Mouse (Mus musculus) neural tube, embryonic 12.5 days (tissue): ENCODE measurements around the gene Icam4. TPM values are rescaled to one million over a fixed set of nuclear protein-coding genes. Genes with fewer than 3 reads are reported as not detected.

Experiments
- ATAC-seq: fragments of 200-750 bp; cut with Nextera tagmentation; 2 replicates; pipeline ENCODE4 v1.8.0; 2017; ENCODE audit warnings: low read depth, mild to moderate bottlenecking, moderate TSS enrichment, moderate library complexity; ENCODE audit not compliant: low FRiP score
- H3K27ac ChIP-seq: fragments of 300-500 bp; sonication (generic); 2 replicates; pipeline ENCODE4 v1.5.1; 2016
- H3K27me3 ChIP-seq: fragments of 300-500 bp; sonication (generic); replicated peaks from 2 replicates; pipeline ENCODE4 v1.6.1; 2016; ENCODE audit warnings: mild to moderate bottlenecking
- H3K36me3 ChIP-seq: fragments of 300-500 bp; sonication (generic); 2 replicates; pipeline ENCODE4 v1.6.1; 2016; ENCODE audit warnings: mild to moderate bottlenecking
- H3K4me1 ChIP-seq: fragments of 300-500 bp; sonication (generic); 2 replicates; pipeline ENCODE4 v1.6.1; 2016
- H3K4me2 ChIP-seq: fragments of 300-500 bp; sonication (generic); replicated peaks from 2 replicates; pipeline ENCODE4 v1.6.1; 2016; ENCODE audit warnings: mild to moderate bottlenecking
- H3K4me3 ChIP-seq: fragments of 300-500 bp; sonication (generic); 2 replicates; pipeline ENCODE4 v1.5.1; 2016
- H3K9ac ChIP-seq: fragments of 300-500 bp; sonication (generic); 2 replicates; pipeline ENCODE4 v1.6.1; 2016; ENCODE audit warnings: mild to moderate bottlenecking
- H3K9me3 ChIP-seq: fragments of 300-500 bp; sonication (generic); 2 replicates; pipeline ENCODE4 v1.6.1; 2016; ENCODE audit warnings: mild to moderate bottlenecking
- WGBS: fragments of 180-500 bp; shearing (Covaris S2); methylation state at CpG from one replicate; pipeline ENCODE4 v1.1.7; 2016; 5-methylcytosine and 5-hydroxymethylcytosine counted together
- polyA plus RNA-seq: library from polyadenylated mRNA; unstranded; fragments of >200 nt; fragmentation: Nextera tagmentation; extraction: Ambion mirVana; gene quantifications from 2 replicates; pipeline ENCODE4 v1.2.1, GENCODE M21; 2016

Icam4 gene
- polyA plus RNA-seq, 1 experiment from 2014 or later = 1.6 TPM

GRCm38 (mm10) chr9:21014691-21015570 lies 14.2 kb upstream of the Icam4 start:
- H3K9ac ChIP-seq = no peak overlapping the region
- peak overlapping the region; percentile 45 for H3K4me2 ChIP-seq
- peaks cover 62% of the 10 kb centered on the region for H3K27me3 ChIP-seq
- H3K9me3 ChIP-seq = no peaks in the 10 kb centered on the region
- WGBS = 2% methylated on average over 26 of the region's 29 CpGs
- no peaks in the 10 kb centered on the region for H3K36me3 ChIP-seq
- no peak for ATAC-seq
- H3K27ac ChIP-seq = no peak overlapping the region
- no peak overlapping the region; the same call in 1 of the 2 replicates for H3K4me3 ChIP-seq
- H3K4me1 ChIP-seq = peaks cover 14% of the 10 kb centered on the region; the same call in 1 of the 2 replicates

GRCm38 (mm10) chr9:21015571-21016130 lies 13.5 kb upstream of the Icam4 start, which contains the start of gene Icam1:
Icam1 (plus strand) TSS chr9:21015985.
- Histone ChIP-seq H3K27ac (no peak within 1 kb of the TSS), H3K27me3 (peaks cover 62% of the 10 kb centered on the region), H3K9ac (no peak within 1 kb of the TSS), H3K4me1 (peaks cover 14% of the 10 kb centered on the region; the same call in 1 of the 2 replicates), H3K36me3 (no peaks in the 10 kb centered on the region), H3K4me3 (peak within 1 kb of the TSS; percentile 9), H3K9me3 (no peaks in the 10 kb centered on the region), H3K4me2 (peak within 1 kb of the TSS; percentile 45)
- ATAC-seq = no peak
- WGBS = 0% methylated on average over 30 of the region's 30 CpGs

- peaks cover 14% of the 10 kb centered on the region; the same call in 1 of the 2 replicates for H3K4me1 ChIP-seq
- 5% methylated on average over 17 of the region's 17 CpGs for WGBS
- no peak overlapping the region for H3K9ac ChIP-seq
- peaks cover 62% of the 10 kb centered on the region for H3K27me3 ChIP-seq
- H3K36me3 ChIP-seq = no peaks in the 10 kb centered on the region
- H3K4me3 ChIP-seq = 0 out of 2 replicates have a peak overlapping the region, but pooled peaks have one; percentile 9
- ATAC-seq = no peak
- H3K9me3 ChIP-seq = no peaks in the 10 kb centered on the region
- peak overlapping the region; percentile 45 for H3K4me2 ChIP-seq
- H3K27ac ChIP-seq = no peak overlapping the region
Measured at GRCm38 (mm10) chr9:21016331-21017176, 12.6 kb upstream of the Icam4 start.

- H3K9ac ChIP-seq = no peak overlapping the region
- H3K4me3 ChIP-seq = no peak overlapping the region
- H3K27me3 ChIP-seq = peaks cover 60% of the 10 kb centered on the region
- no peak for ATAC-seq
- WGBS = 38% methylated on average over 4 of the region's 4 CpGs
- no peaks in the 10 kb centered on the region for H3K9me3 ChIP-seq
- H3K27ac ChIP-seq = no peak overlapping the region
- peaks cover 14% of the 10 kb centered on the region; the same call in 1 of the 2 replicates for H3K4me1 ChIP-seq
- H3K4me2 ChIP-seq = no peak overlapping the region
- no peaks in the 10 kb centered on the region for H3K36me3 ChIP-seq
Measured at GRCm38 (mm10) chr9:21017177-21017575, 12.0 kb upstream of the Icam4 start.

GRCm38 (mm10) chr9:21018600-21018999 lies 10.6 kb upstream of the Icam4 start:
- no peak overlapping the region for H3K4me2 ChIP-seq
- H3K4me3 ChIP-seq = no peak overlapping the region
- ATAC-seq = no peak
- peaks cover 52% of the 10 kb centered on the region for H3K27me3 ChIP-seq
- peaks cover 14% of the 10 kb centered on the region; the same call in 1 of the 2 replicates for H3K4me1 ChIP-seq
- no peak overlapping the region for H3K9ac ChIP-seq
- no peak overlapping the region for H3K27ac ChIP-seq
- no peaks in the 10 kb centered on the region for H3K9me3 ChIP-seq
- H3K36me3 ChIP-seq = no peaks in the 10 kb centered on the region
- 76% methylated on average over 2 of the region's 2 CpGs for WGBS

GRCm38 (mm10) chr9:21021363-21021762 lies 7.8 kb upstream of the Icam4 start:
- 76% methylated on average over 3 of the region's 3 CpGs for WGBS

GRCm38 (mm10) chr9:21022288-21022687 lies 6.9 kb upstream of the Icam4 start:
- Histone ChIP-seq H3K27ac (no peak overlapping the region), H3K4me2 (no peak overlapping the region), H3K9me3 (no peaks in the 10 kb centered on the region), H3K4me1 (no peaks in the 10 kb centered on the region), H3K27me3 (peaks cover 22% of the 10 kb centered on the region), H3K9ac (no peak overlapping the region), H3K36me3 (no peaks in the 10 kb centered on the region), H3K4me3 (no peak overlapping the region)
- ATAC-seq = no peak
- 66% methylated on average over 6 of the region's 6 CpGs for WGBS

More at GRCm38 (mm10) chr9:21021363-21021762, 7.8 kb upstream of the Icam4 start:
- H3K36me3 ChIP-seq = no peaks in the 10 kb centered on the region
- no peak overlapping the region for H3K4me2 ChIP-seq
- H3K4me3 ChIP-seq = no peak overlapping the region
- ATAC-seq = no peak
- no peaks in the 10 kb centered on the region; the same call in 1 of the 2 replicates for H3K4me1 ChIP-seq
- peaks cover 27% of the 10 kb centered on the region for H3K27me3 ChIP-seq
- H3K9ac ChIP-seq = no peak overlapping the region
- no peaks in the 10 kb centered on the region for H3K9me3 ChIP-seq
- no peak overlapping the region for H3K27ac ChIP-seq

- Histone ChIP-seq H3K4me2 (no peak overlapping the region), H3K36me3 (no peaks in the 10 kb centered on the region), H3K27ac (no peak overlapping the region), H3K27me3 (peaks cover 18% of the 10 kb centered on the region), H3K9me3 (no peaks in the 10 kb centered on the region), H3K4me1 (0 out of 2 replicates have a peak, but pooled peaks cover under 1% of the 10 kb centered on the region), H3K9ac (no peak overlapping the region), H3K4me3 (no peak overlapping the region)
- ATAC-seq = no peak
- WGBS = 85% methylated on average over 1 of the region's 1 CpGs
Measured at GRCm38 (mm10) chr9:21022726-21023125, 6.4 kb upstream of the Icam4 start.

- H3K4me3 ChIP-seq = no peak overlapping the region
- H3K36me3 ChIP-seq = no peaks in the 10 kb centered on the region
- H3K27me3 ChIP-seq = peaks cover 27% of the 10 kb centered on the region
- 74% methylated on average over 19 of the region's 19 CpGs for WGBS
- no peak overlapping the region for H3K27ac ChIP-seq
- H3K4me1 ChIP-seq = peaks cover 16% of the 10 kb centered on the region; the same call in 1 of the 2 replicates
- ATAC-seq = no peak
- no peak overlapping the region for H3K4me2 ChIP-seq
- no peak overlapping the region for H3K9ac ChIP-seq
- no peaks in the 10 kb centered on the region for H3K9me3 ChIP-seq
Measured at GRCm38 (mm10) chr9:21025258-21025810, 3.8 kb upstream of the Icam4 start.

- peaks cover 41% of the 10 kb centered on the region for H3K27me3 ChIP-seq
- 81% methylated on average over 12 of the region's 12 CpGs for WGBS
- no peak for ATAC-seq
Measured at GRCm38 (mm10) chr9:21026849-21027248, 2.3 kb upstream of the Icam4 start.

GRCm38 (mm10) chr9:21027774-21028290 lies 1.3 kb upstream of the Icam4 start:
- 34% methylated on average over 8 of the region's 8 CpGs for WGBS
- Histone ChIP-seq H3K9me3 (no peaks in the 10 kb centered on the region), H3K4me1 (peaks cover 40% of the 10 kb centered on the region), H3K9ac (no peak overlapping the region), H3K27me3 (peaks cover 50% of the 10 kb centered on the region), H3K4me3 (no peak overlapping the region), H3K4me2 (no peak overlapping the region), H3K27ac (no peak overlapping the region), H3K36me3 (no peaks in the 10 kb centered on the region)
- no peak for ATAC-seq

More at GRCm38 (mm10) chr9:21026849-21027248, 2.3 kb upstream of the Icam4 start:
- Histone ChIP-seq H3K9ac (no peak overlapping the region), H3K27ac (no peak overlapping the region), H3K4me3 (no peak overlapping the region), H3K4me1 (peaks cover 30% of the 10 kb centered on the region), H3K4me2 (no peak overlapping the region), H3K9me3 (no peaks in the 10 kb centered on the region), H3K36me3 (no peaks in the 10 kb centered on the region)
